Mouse (Mus musculus): ENCODE measurements around the gene Errfi1. TPM values are rescaled to one million over a fixed set of nuclear protein-coding genes. Genes with fewer than 3 reads are reported as not detected.
A peak's percentile ranks its signal among the peaks of the same experiment; 100 is the strongest.

Errfi1 gene
- polyA plus RNA-seq (2012; rRNA removed): 20.2 and 22.3 TPM in 2 replicates
- polyA plus RNA-seq (2014; fragmentation: Nextera tagmentation; extraction: Ambion mirVana): 23.9 and 27.2 TPM in 2 replicates

DNA sequence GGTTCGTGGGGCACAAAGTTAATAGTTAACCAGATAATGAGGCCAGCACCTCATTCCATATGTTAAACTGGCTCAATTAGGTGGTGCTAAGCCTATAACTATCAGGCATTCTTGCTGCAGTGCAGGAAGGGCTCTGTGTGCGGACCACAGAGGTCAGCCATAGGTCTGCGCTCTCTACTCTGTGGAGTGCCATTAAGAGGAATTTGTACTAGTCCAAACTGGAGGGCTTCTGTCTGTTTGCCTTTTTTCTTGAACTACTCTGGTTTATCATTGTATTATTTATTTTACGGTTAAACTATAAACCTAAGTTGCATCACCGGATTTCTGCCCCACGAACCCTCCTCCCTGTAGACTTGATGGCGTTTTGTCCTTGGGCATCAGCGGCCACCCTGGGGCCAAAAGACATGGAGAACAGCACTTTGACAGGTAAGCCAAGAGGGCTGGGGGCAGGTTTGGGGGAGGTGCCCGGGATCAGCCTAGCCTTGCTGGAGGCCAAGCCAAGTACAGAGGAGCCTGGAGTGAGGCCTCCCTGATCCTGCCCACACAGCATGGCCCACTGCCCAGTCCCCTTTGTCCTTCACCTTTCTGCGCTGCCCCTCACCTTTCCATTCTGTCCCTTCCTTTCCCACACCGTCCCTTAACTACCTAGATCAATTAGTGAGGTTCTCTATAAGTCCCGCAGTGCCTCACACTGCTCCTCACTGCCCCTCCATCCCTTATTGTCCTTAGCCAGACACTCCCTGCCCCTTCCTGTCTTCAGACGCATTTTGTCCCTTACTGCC, at the start of gene Errfi1:
Gene Errfi1, plus strand, starts transcription at position 240 of the 782 bp plus-strand sequence.
- peak within 1 kb of the TSS; percentile 61 for H3K4me2 ChIP-seq (replicated peaks; ENCODE audit: low read depth, low read length, severe bottlenecking)
- no peaks in the 10 kb centered on the region for H3K9me3 ChIP-seq (ENCODE audit: control insufficient read depth, low read length)
- H3K4me1 ChIP-seq (ENCODE audit: control insufficient read depth, insufficient read depth, low read length): peaks cover 11% of the 10 kb centered on the region
- WGBS: 44% methylated on average over 13 of the region's 13 CpGs
- H3K9ac ChIP-seq (ENCODE audit: low read depth, low read length, severe bottlenecking): peak within 1 kb of the TSS; percentile 94; the same call in 1 of the 2 replicates
- H3K36me3 ChIP-seq (ENCODE audit: control insufficient read depth, insufficient read depth, low read length): no peaks in the 10 kb centered on the region
- no peaks in the 10 kb centered on the region for H3K27me3 ChIP-seq (ENCODE audit: control insufficient read depth, insufficient read depth, low read length)
- DNase-seq (ENCODE audit: low spot score) (no peak), ATAC-seq (ENCODE audit: low FRiP score, low read depth) (no peak)
- peak within 1 kb of the TSS; percentile 85 for H3K4me3 ChIP-seq (replicated peaks; ENCODE audit: low read length)
- TF ChIP-seq POLR2A (IDR thresholded peaks at IDR 0.05; ENCODE audit: borderline replicate concordance, extremely low read depth, insufficient read depth, insufficient read length): no peak
- 0 out of 2 replicates have a peak within 1 kb of the TSS, but pooled peaks have one; percentile 16 for H3K27ac ChIP-seq (replicated peaks; ENCODE audit: low read depth, low read length)

DNA sequence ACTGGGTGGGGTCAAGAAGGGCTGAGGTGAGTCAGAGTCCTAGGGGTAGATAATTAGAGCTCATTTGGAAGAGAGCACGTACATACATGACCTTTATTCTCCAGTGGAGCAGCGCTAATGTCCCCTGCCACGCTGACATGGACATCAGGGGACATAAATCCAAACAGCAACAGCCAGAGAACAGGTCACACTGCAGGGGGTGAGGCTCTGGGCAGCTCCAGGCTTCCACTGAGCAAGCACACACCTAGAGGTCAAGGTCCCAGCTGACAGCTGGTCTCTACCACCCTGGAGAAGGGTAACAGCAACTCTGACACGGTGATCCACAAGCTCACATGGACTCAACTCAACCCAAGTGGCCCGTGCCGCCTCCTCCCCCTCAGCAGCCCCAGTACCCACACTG, 49.5 kb upstream of the Errfi1 start:
- WGBS: 55% methylated on average over 6 of the region's 6 CpGs
- H3K27me3 ChIP-seq (ENCODE audit: control insufficient read depth, insufficient read depth, low read length): no peaks in the 10 kb centered on the region
- no peak for ATAC-seq (ENCODE audit: low FRiP score, low read depth)

DNA sequence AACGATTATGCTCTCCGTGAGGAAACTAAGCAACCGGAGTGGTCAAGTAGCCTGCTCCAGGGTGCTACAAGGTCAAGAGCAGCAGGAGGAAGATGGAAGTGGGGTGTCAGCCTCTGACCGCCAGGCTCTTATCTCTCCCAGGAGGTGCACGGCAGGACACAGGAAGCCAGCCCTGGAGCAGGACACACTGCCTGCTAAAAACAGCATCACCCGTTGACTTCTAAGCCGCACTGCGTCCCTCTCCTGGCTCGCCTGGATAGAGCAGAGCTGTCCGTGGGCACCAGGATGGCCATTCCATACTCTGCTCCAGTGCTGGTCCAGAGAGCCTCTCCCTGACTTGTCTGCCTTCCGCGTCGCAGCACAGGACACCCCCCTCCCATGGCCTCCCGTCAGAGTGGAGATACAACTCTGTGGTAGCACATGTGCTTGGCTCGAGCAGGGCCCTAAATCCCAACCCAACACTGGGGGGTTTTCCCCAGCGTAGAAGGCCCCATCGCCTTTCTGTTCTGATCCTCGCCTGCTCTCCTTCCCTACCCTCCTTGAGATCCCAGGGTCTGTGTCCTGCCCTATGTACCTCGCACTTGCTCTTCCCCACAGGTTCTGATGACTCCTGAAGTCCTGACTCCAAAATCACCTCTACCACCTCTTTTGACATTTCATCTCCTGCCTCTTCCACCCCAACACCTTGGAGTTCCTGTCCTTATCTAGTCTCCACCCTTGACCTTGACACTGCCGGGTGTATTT, 45.8 kb upstream of the Errfi1 start:
- WGBS: 58% methylated on average over 20 of the region's 20 CpGs
- Histone ChIP-seq H3K9ac (ENCODE audit: low read depth, low read length, severe bottlenecking) (no peak overlapping the region), H3K9me3 (ENCODE audit: control insufficient read depth, low read length) (no peaks in the 10 kb centered on the region), H3K36me3 (ENCODE audit: control insufficient read depth, insufficient read depth, low read length) (no peaks in the 10 kb centered on the region), H3K27ac (replicated peaks; ENCODE audit: low read depth, low read length) (peak overlapping the region; percentile 44; the same call in 1 of the 2 replicates), H3K4me3 (replicated peaks; ENCODE audit: low read length) (no peak overlapping the region), H3K4me2 (replicated peaks; ENCODE audit: low read depth, low read length, severe bottlenecking) (no peak overlapping the region), H3K27me3 (ENCODE audit: control insufficient read depth, insufficient read depth, low read length) (no peaks in the 10 kb centered on the region), H3K4me1 (ENCODE audit: control insufficient read depth, insufficient read depth, low read length) (peaks cover 26% of the 10 kb centered on the region)
- TF ChIP-seq POLR2A (IDR thresholded peaks at IDR 0.05; ENCODE audit: borderline replicate concordance, extremely low read depth, insufficient read depth, insufficient read length): no peak
- DNase-seq (ENCODE audit: low spot score) (no peak), ATAC-seq (ENCODE audit: low FRiP score, low read depth) (no peak)

More for the DNA sequence above, 49.5 kb upstream of the Errfi1 start:
- Histone ChIP-seq H3K4me3 (replicated peaks; ENCODE audit: low read length) (no peak overlapping the region), H3K36me3 (ENCODE audit: control insufficient read depth, insufficient read depth, low read length) (no peaks in the 10 kb centered on the region), H3K9me3 (ENCODE audit: control insufficient read depth, low read length) (no peaks in the 10 kb centered on the region), H3K9ac (ENCODE audit: low read depth, low read length, severe bottlenecking) (no peak overlapping the region), H3K27ac (replicated peaks; ENCODE audit: low read depth, low read length) (no peak overlapping the region), H3K4me1 (ENCODE audit: control insufficient read depth, insufficient read depth, low read length) (peaks cover 32% of the 10 kb centered on the region), H3K4me2 (replicated peaks; ENCODE audit: low read depth, low read length, severe bottlenecking) (no peak overlapping the region)
- no peak for TF ChIP-seq POLR2A (IDR thresholded peaks at IDR 0.05; ENCODE audit: borderline replicate concordance, extremely low read depth, insufficient read depth, insufficient read length)
- DNase-seq (ENCODE audit: low spot score): no peak

DNA sequence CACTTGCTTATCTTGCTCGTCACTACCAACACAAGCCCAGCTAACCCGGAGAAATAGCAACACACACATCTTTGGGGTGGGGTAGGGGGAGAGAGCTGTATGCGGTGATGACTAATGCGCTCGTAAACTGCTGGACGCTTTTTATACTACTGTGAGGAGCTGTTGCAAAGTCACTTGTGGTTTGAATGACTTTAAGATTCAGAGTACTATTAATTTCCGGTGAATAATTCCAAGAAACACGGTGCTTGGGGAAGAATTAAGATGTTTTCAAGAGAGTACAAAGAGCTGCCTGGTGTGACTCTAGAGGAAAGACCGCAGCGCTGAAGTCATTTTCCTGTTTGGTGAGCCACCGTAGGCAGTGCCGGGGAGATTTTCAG, 45.3 kb upstream of the Errfi1 start:
- no peak for TF ChIP-seq POLR2A (IDR thresholded peaks at IDR 0.05; ENCODE audit: borderline replicate concordance, extremely low read depth, insufficient read depth, insufficient read length)
- Histone ChIP-seq H3K27ac (replicated peaks; ENCODE audit: low read depth, low read length) (0 out of 2 replicates have a peak overlapping the region, but pooled peaks have one; percentile 44), H3K36me3 (ENCODE audit: control insufficient read depth, insufficient read depth, low read length) (no peaks in the 10 kb centered on the region), H3K9me3 (ENCODE audit: control insufficient read depth, low read length) (no peaks in the 10 kb centered on the region), H3K9ac (ENCODE audit: low read depth, low read length, severe bottlenecking) (no peak overlapping the region), H3K4me3 (replicated peaks; ENCODE audit: low read length) (no peak overlapping the region), H3K4me2 (replicated peaks; ENCODE audit: low read depth, low read length, severe bottlenecking) (peak overlapping the region; percentile 24; the same call in 1 of the 2 replicates), H3K4me1 (ENCODE audit: control insufficient read depth, insufficient read depth, low read length) (peaks cover 26% of the 10 kb centered on the region), H3K27me3 (ENCODE audit: control insufficient read depth, insufficient read depth, low read length) (no peaks in the 10 kb centered on the region)
- 21% methylated on average over 12 of the region's 12 CpGs for WGBS
- ATAC-seq (ENCODE audit: low FRiP score, low read depth) (peak; percentile 74), DNase-seq (ENCODE audit: low spot score) (peak; percentile 64)

DNA sequence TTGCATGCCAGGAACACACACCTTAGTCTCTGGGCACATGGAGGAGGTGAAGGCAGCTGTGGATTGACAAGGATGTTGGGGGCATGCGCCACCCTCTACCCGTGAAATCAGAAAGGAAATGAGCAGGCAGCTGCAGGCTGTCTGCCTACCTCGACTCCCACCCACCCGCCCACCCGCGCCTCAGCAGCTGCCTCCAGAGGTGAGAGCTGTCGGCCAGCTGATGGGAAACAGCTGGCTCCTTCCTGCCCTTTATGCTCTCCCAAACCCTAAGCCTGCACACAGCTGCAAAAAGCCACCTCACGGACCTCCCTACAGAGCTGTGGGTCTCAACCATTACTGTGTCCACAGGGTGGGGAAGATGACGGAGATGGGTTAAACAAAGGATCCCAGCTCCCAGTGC, 44.4 kb upstream of the Errfi1 start:
- Histone ChIP-seq H3K27me3 (ENCODE audit: control insufficient read depth, insufficient read depth, low read length) (no peaks in the 10 kb centered on the region), H3K36me3 (ENCODE audit: control insufficient read depth, insufficient read depth, low read length) (no peaks in the 10 kb centered on the region), H3K9me3 (ENCODE audit: control insufficient read depth, low read length) (no peaks in the 10 kb centered on the region), H3K9ac (ENCODE audit: low read depth, low read length, severe bottlenecking) (no peak overlapping the region), H3K4me3 (replicated peaks; ENCODE audit: low read length) (no peak overlapping the region), H3K4me2 (replicated peaks; ENCODE audit: low read depth, low read length, severe bottlenecking) (0 out of 2 replicates have a peak overlapping the region, but pooled peaks have one; percentile 24), H3K4me1 (ENCODE audit: control insufficient read depth, insufficient read depth, low read length) (peaks cover 26% of the 10 kb centered on the region), H3K27ac (replicated peaks; ENCODE audit: low read depth, low read length) (peak overlapping the region; percentile 53; the same call in 1 of the 2 replicates)
- ATAC-seq (ENCODE audit: low FRiP score, low read depth): peak; percentile 66
- no peak for TF ChIP-seq POLR2A (IDR thresholded peaks at IDR 0.05; ENCODE audit: borderline replicate concordance, extremely low read depth, insufficient read depth, insufficient read length)
- WGBS: 14% methylated on average over 7 of the region's 9 CpGs
- peak; percentile 49 for DNase-seq (ENCODE audit: low spot score)

All from limb, embryonic 14.5 days (tissue).